Mouse (Mus musculus) lung, embryonic 14.5 days (tissue): ENCODE measurements around the gene Zfp276. TPM values are rescaled to one million over a fixed set of nuclear protein-coding genes. Genes with fewer than 3 reads are reported as not detected.
"Not testable (repeated sequence)": the region's sequence is repeated elsewhere in the genome, so short reads cannot be mapped to it uniquely, and the experiment has no call there.

Experiments used
- ATAC-seq: fragments of 200-750 bp; cut with Nextera tagmentation; 2 replicates; pipeline ENCODE4 v1.8.0; 2017; ENCODE audit warnings: mild to moderate bottlenecking, moderate TSS enrichment, moderate library complexity; ENCODE audit not compliant: insufficient read depth
- DNase-seq: peaks from one replicate; pipeline ENCODE4 v3.0.0-alpha.2; 2015
- H3K27ac ChIP-seq: fragments of 300-500 bp; sonication (generic); 2 replicates; pipeline ENCODE4 v1.5.1; 2014; ENCODE audit warnings: low read depth, mild to moderate bottlenecking, moderate library complexity
- H3K27me3 ChIP-seq: fragments of 300-500 bp; sonication (generic); 2 replicates; pipeline ENCODE4 v1.6.1; 2014; ENCODE audit warnings: low read length, control low read depth; ENCODE audit not compliant: insufficient read depth
- H3K36me3 ChIP-seq: fragments of 300-500 bp; sonication (generic); 2 replicates; pipeline ENCODE4 v1.6.1; 2014; ENCODE audit warnings: control low read depth; ENCODE audit not compliant: insufficient read depth
- H3K4me1 ChIP-seq: fragments of 300-500 bp; sonication (generic); 2 replicates; pipeline ENCODE4 v1.6.1; 2014; ENCODE audit warnings: antibody characterized with exemption, control low read depth; ENCODE audit not compliant: insufficient read depth
- H3K4me2 ChIP-seq: fragments of 300-500 bp; sonication (generic); 2 replicates; pipeline ENCODE4 v1.6.1; 2014; ENCODE audit warnings: mild to moderate bottlenecking
- H3K4me3 ChIP-seq: fragments of 300-500 bp; sonication (generic); 2 replicates; pipeline ENCODE4 v1.5.1; 2014; ENCODE audit warnings: low read depth, low read length
- H3K9ac ChIP-seq: fragments of 300-500 bp; sonication (generic); 2 replicates; pipeline ENCODE4 v1.6.1; 2014
- H3K9me3 ChIP-seq: fragments of 300-500 bp; sonication (generic); 2 replicates; pipeline ENCODE4 v1.6.1; 2016; ENCODE audit warnings: low read depth, low read length, control low read depth
- CTCF ChIP-seq: IDR thresholded peaks from 2 replicates; pipeline ENCODE4 v1.5.1; 2016; ENCODE audit warnings: antibody characterized with exemption, low read depth
- WGBS: fragments of 180-500 bp; shearing (Covaris S2); extraction: QIAGEN DNeasy Blood & Tissue Kit; methylation state at CpG from one replicate; pipeline ENCODE4 v1.1.7; 2014; 5-methylcytosine and 5-hydroxymethylcytosine counted together
- polyA plus RNA-seq: library from polyadenylated mRNA; unstranded; fragments of >200 nt; fragmentation: Nextera tagmentation; extraction: Ambion mirVana; gene quantifications from 2 replicates; pipeline ENCODE4 v1.2.1, GENCODE M21; 2014

The Zfp276 gene
- polyA plus RNA-seq, 1 experiment from 2014 or later: 26.6 TPM

GRCm38 (mm10) chr8:123278445-123278844, 24.4 kb downstream of the Zfp276 start:
- Histone ChIP-seq H3K9me3 (no peaks in the 10 kb centered on the region), H3K4me2 (no peak overlapping the region), H3K9ac (no peak overlapping the region), H3K4me1 (no peaks in the 10 kb centered on the region), H3K27me3 (no peaks in the 10 kb centered on the region), H3K27ac (no peak overlapping the region), H3K36me3 (peaks cover 59% of the 10 kb centered on the region), H3K4me3 (no peak overlapping the region)
- no peak for ATAC-seq
- DNase-seq: no peak
- 68% methylated on average over 7 of the region's 7 CpGs for WGBS
- TF ChIP-seq CTCF: no peak

- Histone ChIP-seq H3K36me3 (peaks cover 52% of the 10 kb centered on the region), H3K27ac (no peak overlapping the region), H3K27me3 (no peaks in the 10 kb centered on the region), H3K4me3 (no peak overlapping the region), H3K4me2 (no peak overlapping the region), H3K9ac (no peak overlapping the region), H3K4me1 (no peaks in the 10 kb centered on the region), H3K9me3 (no peaks in the 10 kb centered on the region)
- no peak for ATAC-seq
- DNase-seq: no peak
- no peak for TF ChIP-seq CTCF
- WGBS: 91% methylated on average over 4 of the region's 4 CpGs
Observed at GRCm38 (mm10) chr8:123279828-123280227, 25.8 kb downstream of the Zfp276 start.

GRCm38 (mm10) chr8:123280302-123281094, 26.5 kb downstream of the Zfp276 start:
- TF ChIP-seq CTCF: no peak
- 86% methylated on average over 13 of the region's 13 CpGs for WGBS
- H3K4me3 ChIP-seq: no peak overlapping the region

GRCm38 (mm10) chr8:123282994-123283393, 29.0 kb downstream of the Zfp276 start:
- H3K4me3 ChIP-seq, H3K9ac ChIP-seq, DNase-seq, H3K27ac ChIP-seq, H3K9me3 ChIP-seq, H3K4me2 ChIP-seq, H3K27me3 ChIP-seq, H3K4me1 ChIP-seq, ATAC-seq: not testable (repeated sequence)
- peaks cover 58% of the 10 kb centered on the region for H3K36me3 ChIP-seq
- 93% methylated on average over 5 of the region's 6 CpGs for WGBS

More at GRCm38 (mm10) chr8:123280302-123281094, 26.5 kb downstream of the Zfp276 start:
- ATAC-seq: no peak
- H3K27ac ChIP-seq: no peak overlapping the region
- H3K36me3 ChIP-seq: peaks cover 49% of the 10 kb centered on the region
- no peaks in the 10 kb centered on the region for H3K27me3 ChIP-seq
- no peak overlapping the region for H3K4me2 ChIP-seq
- no peaks in the 10 kb centered on the region for H3K9me3 ChIP-seq
- no peak for DNase-seq
- no peak overlapping the region for H3K9ac ChIP-seq
- H3K4me1 ChIP-seq: no peaks in the 10 kb centered on the region

GRCm38 (mm10) chr8:123283991-123284390, 30.0 kb downstream of the Zfp276 start:
- ATAC-seq (no peak), DNase-seq (no peak)
- H3K9me3 ChIP-seq: no peaks in the 10 kb centered on the region
- H3K4me1 ChIP-seq: no peaks in the 10 kb centered on the region
- H3K4me3 ChIP-seq: no peak overlapping the region
- 77% methylated on average over 7 of the region's 7 CpGs for WGBS
- H3K36me3 ChIP-seq: peaks cover 60% of the 10 kb centered on the region
- H3K4me2 ChIP-seq: no peak overlapping the region
- H3K27me3 ChIP-seq: no peaks in the 10 kb centered on the region
- H3K27ac ChIP-seq: no peak overlapping the region
- TF ChIP-seq CTCF: no peak
- no peak overlapping the region for H3K9ac ChIP-seq

GRCm38 (mm10) chr8:123284493-123284892, 30.5 kb downstream of the Zfp276 start:
- Histone ChIP-seq H3K9ac (no peak overlapping the region), H3K4me3 (no peak overlapping the region), H3K27ac (no peak overlapping the region), H3K4me2 (no peak overlapping the region), H3K27me3 (no peaks in the 10 kb centered on the region), H3K4me1 (no peaks in the 10 kb centered on the region), H3K36me3 (peaks cover 61% of the 10 kb centered on the region), H3K9me3 (no peaks in the 10 kb centered on the region)
- DNase-seq (peak; percentile 13), ATAC-seq (no peak)
- no peak for TF ChIP-seq CTCF
- 70% methylated on average over 5 of the region's 5 CpGs for WGBS

- Histone ChIP-seq H3K4me2 (no peak overlapping the region), H3K4me1 (no peaks in the 10 kb centered on the region), H3K9me3 (no peaks in the 10 kb centered on the region), H3K9ac (no peak overlapping the region), H3K36me3 (peaks cover 41% of the 10 kb centered on the region), H3K27ac (no peak overlapping the region), H3K27me3 (no peaks in the 10 kb centered on the region), H3K4me3 (no peak overlapping the region)
- DNase-seq: no peak
- TF ChIP-seq CTCF: no peak
- no peak for ATAC-seq
- 92% methylated on average over 17 of the region's 17 CpGs for WGBS
Observed at GRCm38 (mm10) chr8:123287362-123287761, 33.4 kb downstream of the Zfp276 start.
